Mouse (Mus musculus) ES-E14 (cell line): ENCODE data around the gene Ankrd42. TPM values are rescaled to one million over a fixed set of nuclear protein-coding genes. Genes with fewer than 3 reads are reported as not detected.

Experiments
- DNase-seq: peaks from one replicate; pipeline ENCODE4 v3.0.0-alpha.2; 2013; ENCODE audit warnings: low read depth, low spot score
- H3K27ac ChIP-seq: 2 replicates; pipeline ENCODE4 v1.5.1; 2012; ENCODE audit warnings: low read depth, mild to moderate bottlenecking, low read length, moderate library complexity, mixed read lengths; ENCODE audit not compliant: poor library complexity, insufficient read depth, severe bottlenecking
- H3K36me3 ChIP-seq: 2 replicates; pipeline ENCODE4 v1.6.1; 2012; ENCODE audit warnings: mild to moderate bottlenecking, low read length, moderate library complexity, mixed read lengths; ENCODE audit not compliant: control insufficient read depth, poor library complexity, insufficient read depth, severe bottlenecking
- H3K4me1 ChIP-seq, 2 experiments: fragments of 150-350 bp in 1 of 2; sonication (generic) in 1 of 2; 2 replicates each; pipeline ENCODE4 v1.6.1; 2012; ENCODE audit warnings: low read length in 2 of 2, mild to moderate bottlenecking in 1 of 2, mixed read lengths in 1 of 2; ENCODE audit not compliant: control insufficient read depth in 2 of 2, insufficient read depth in 2 of 2, poor library complexity in 1 of 2
- H3K4me3 ChIP-seq, 2 experiments: fragments of 150-350 bp in 1 of 2; sonication (generic) in 1 of 2; 2 replicates each; pipeline ENCODE4 v1.5.1; 2012; ENCODE audit warnings: low read length in 2 of 2, low read depth in 1 of 2, mild to moderate bottlenecking in 1 of 2, mixed read lengths in 1 of 2; ENCODE audit not compliant: insufficient read depth in 1 of 2, poor library complexity in 1 of 2, severe bottlenecking in 1 of 2
- H3K9ac ChIP-seq: 2 replicates; pipeline ENCODE4 v1.6.1; 2012; ENCODE audit warnings: low read depth, mild to moderate bottlenecking, low read length, mixed read lengths; ENCODE audit not compliant: poor library complexity, insufficient read depth, severe bottlenecking
- H3K9me3 ChIP-seq: fragments of 150-350 bp; sonication (generic); 2 replicates; pipeline ENCODE4 v1.6.1; 2012; ENCODE audit warnings: low read depth, mild to moderate bottlenecking, low read length; ENCODE audit not compliant: control insufficient read depth, insufficient read depth
- CHD2 ChIP-seq: IDR thresholded peaks from 2 replicates; pipeline ENCODE4 v1.6.1; 2014; ENCODE audit warnings: mild to moderate bottlenecking, low read depth, low read length, inconsistent platforms
- HCFC1 ChIP-seq: IDR thresholded peaks from 2 replicates; pipeline ENCODE4 v1.6.1; 2012; ENCODE audit warnings: low read length, inconsistent platforms, borderline replicate concordance; ENCODE audit not compliant: insufficient read depth
- MAFK ChIP-seq: IDR thresholded peaks from 2 replicates; pipeline ENCODE4 v1.6.1; 2014; ENCODE audit warnings: mild to moderate bottlenecking, low read depth, low read length, inconsistent platforms; ENCODE audit not compliant: insufficient read depth
- ZC3H11A ChIP-seq: IDR thresholded peaks from 2 replicates; pipeline ENCODE4 v1.6.1; 2012; ENCODE audit warnings: low read depth, mild to moderate bottlenecking, inconsistent platforms, low read length, borderline replicate concordance
- ZNF384 ChIP-seq: IDR thresholded peaks from 2 replicates; pipeline ENCODE4 v1.6.1; 2012; ENCODE audit warnings: low read depth, low read length, inconsistent platforms
- in situ Hi-C, 2 experiments: fragments of 600-800 bp; cut with MboI; formaldehyde crosslinking; loops; one replicate each; pipeline ENCODE4 v1.15.1; 2025; ENCODE audit warnings: low sequenced_read_pairs in 2 of 2, inconsistent platforms in 1 of 2; ENCODE audit not compliant: unreplicated experiment in 2 of 2
- total RNA-seq: library from RNA; depleted of rRNA; stranded (reverse); fragments of 300-350 nt; gene quantifications from 2 replicates; pipeline ENCODE4 v1.2.3, GENCODE M21; 2012

The Ankrd42 gene
- total RNA-seq, 1 experiment, result 5.2 TPM

GRCm38 (mm10) chr7:92583567-92583966 is 53.4 kb downstream of the Ankrd42 start:
- TF ChIP-seq HCFC1 (no peak), ZNF384 (no peak), CHD2 (no peak), ZC3H11A (no peak), MAFK (no peak)
- in situ Hi-C loops, result no loop called here

DNA sequence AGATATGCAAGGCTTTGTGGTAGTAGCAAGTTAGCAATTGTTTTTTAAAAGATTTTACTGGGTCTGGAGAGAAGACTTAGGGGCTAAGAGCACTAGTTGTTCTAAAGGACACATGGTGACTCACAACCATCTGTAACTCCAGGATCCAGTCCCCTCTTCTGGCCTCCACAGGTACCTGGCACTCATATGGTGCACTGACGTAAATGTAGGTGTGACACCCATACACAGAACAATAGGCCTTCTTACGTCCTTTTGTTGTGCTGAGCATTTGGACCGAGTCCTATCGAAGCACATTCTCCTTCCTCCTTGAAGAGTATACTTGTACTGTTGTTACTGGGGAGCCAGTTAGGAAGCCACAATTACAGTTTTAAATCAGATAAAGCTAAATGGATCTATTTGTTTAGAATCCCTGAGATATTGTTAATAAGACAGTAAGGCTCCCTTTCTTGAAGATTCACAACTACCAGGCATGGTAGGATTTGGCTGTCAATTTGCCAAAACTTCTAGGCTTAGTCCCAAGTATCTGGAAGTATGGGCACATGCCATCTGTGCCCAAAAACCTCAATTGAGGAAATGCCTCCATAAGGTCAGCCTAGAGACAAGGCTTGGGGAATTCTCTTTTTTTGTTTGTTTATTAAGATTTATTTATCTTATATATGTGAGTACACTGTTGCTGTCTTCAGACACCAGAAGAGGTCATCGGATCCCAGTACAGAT is 56.3 kb downstream of the Ankrd42 start:
- no peaks in the 10 kb centered on the region for H3K9me3 ChIP-seq
- peaks cover 0 to 2% of the 10 kb centered on the region in 2 experiments; a peak in 1 of 4 replicates for H3K4me1 ChIP-seq
- DNase-seq, result no peak
- no peak overlapping the region for H3K9ac ChIP-seq
- TF ChIP-seq HCFC1 (no peak), CHD2 (no peak), ZC3H11A (no peak), ZNF384 (no peak), MAFK (no peak)
- H3K36me3 ChIP-seq, result no peaks in the 10 kb centered on the region; the same call in 1 of the 2 replicates
- in situ Hi-C loops, result no loop called here
- no peak overlapping the region for H3K27ac ChIP-seq
- H3K4me3 ChIP-seq, result no peak overlapping the region

More at GRCm38 (mm10) chr7:92583567-92583966, 53.4 kb downstream of the Ankrd42 start:
- Histone ChIP-seq H3K4me1 (peaks cover 0 to 2% of the 10 kb centered on the region in 2 experiments; a peak in 1 of 4 replicates), H3K9ac (no peak overlapping the region), H3K36me3 (no peaks in the 10 kb centered on the region; the same call in 1 of the 2 replicates), H3K9me3 (no peaks in the 10 kb centered on the region), H3K4me3 (no peak overlapping the region), H3K27ac (no peak overlapping the region)
- no peak for DNase-seq

- in situ Hi-C loops, result no loop called here
- no peak overlapping the region for H3K4me3 ChIP-seq
- 0 out of 4 replicates have a peak, but pooled peaks cover 0 to 2% of the 10 kb centered on the region in 2 experiments for H3K4me1 ChIP-seq
- H3K9ac ChIP-seq, result no peak overlapping the region
- no peak overlapping the region for H3K27ac ChIP-seq
- no peaks in the 10 kb centered on the region for H3K9me3 ChIP-seq
- no peak for TF ChIP-seq MAFK
- TF ChIP-seq ZC3H11A, result no peak
- TF ChIP-seq CHD2, result no peak
- DNase-seq, result no peak
- no peaks in the 10 kb centered on the region for H3K36me3 ChIP-seq
Measured at GRCm38 (mm10) chr7:92566775-92567174, 70.2 kb downstream of the Ankrd42 start.

GRCm38 (mm10) chr7:92560986-92561876 is 75.7 kb downstream of the Ankrd42 start, which contains the start of gene Ccdc90b:
Ccdc90b (plus strand) TSS chr7:92561149.
- H3K27ac ChIP-seq, result peak within 1 kb of the TSS; percentile 2; the same call in 1 of the 2 replicates
- no peaks in the 10 kb centered on the region for H3K9me3 ChIP-seq
- 0 out of 4 replicates have a peak, but pooled peaks cover 0 to 2% of the 10 kb centered on the region in 2 experiments for H3K4me1 ChIP-seq
- TF ChIP-seq HCFC1, result peak; percentile 98
- TF ChIP-seq CHD2, result peak; percentile 71; the same call in 1 of the 2 replicates
- TF ChIP-seq MAFK, result no peak
- no peaks in the 10 kb centered on the region for H3K36me3 ChIP-seq
- H3K9ac ChIP-seq, result peak within 1 kb of the TSS; percentile 84
- peak within 1 kb of the TSS; percentile 83 to 85 for H3K4me3 ChIP-seq
- in situ Hi-C loops, result no loop called here
- peak; percentile 87 for DNase-seq
